Mouse (Mus musculus) cortical plate, adult 2 months (tissue): ENCODE data around the gene Kncn.

Experiments
- CTCF ChIP-seq: fragments of 200-500 bp; IDR thresholded peaks from 2 replicates; pipeline ENCODE4 v1.5.1; 2011; ENCODE audit warnings: mild to moderate bottlenecking, control low read depth, low read length; ENCODE audit not compliant: insufficient read depth; ENCODE audit errors: extremely low read depth
- POLR2A ChIP-seq: fragments of 200-500 bp; IDR thresholded peaks from 2 replicates; pipeline ENCODE4 v1.6.1; 2011; ENCODE audit warnings: mild to moderate bottlenecking, low read length, control low read depth; ENCODE audit not compliant: insufficient read depth; ENCODE audit errors: extremely low read depth

- no peak for TF ChIP-seq POLR2A
- no peak for TF ChIP-seq CTCF
These were observed 38.5 kb downstream of the Kncn start for GRCm38 (mm10) chr4:115922688-115923087.
